20 mouse cellular contexts compared by ENCODE assay signal in the genomic region with DNA sequence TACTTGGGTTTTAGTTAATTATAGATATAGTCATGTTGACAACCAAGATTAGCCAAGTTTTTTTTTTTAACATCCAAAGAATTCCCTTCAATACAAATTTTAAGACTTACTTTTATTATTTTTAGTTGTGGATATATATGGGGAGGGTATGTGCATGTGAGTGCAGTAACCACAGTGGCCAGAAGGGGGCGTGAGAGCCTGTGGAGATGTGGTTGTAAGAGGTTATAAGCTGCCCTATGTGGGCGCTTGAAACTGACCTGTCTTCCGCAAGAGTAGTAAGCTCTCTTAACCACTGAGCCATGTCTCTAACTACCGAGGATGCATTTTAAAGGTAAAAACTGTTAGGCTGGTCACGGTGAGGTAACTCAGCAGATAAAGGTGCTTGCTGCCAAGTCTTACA. TPM values are rescaled to one million over a fixed set of nuclear protein-coding genes. Genes with fewer than 3 reads are reported as not detected.
A peak's percentile ranks its signal among the peaks of the same experiment; 100 is the strongest.
DNase-seq lines count a peak whose midpoint lies in the region; ATAC-seq and TF ChIP-seq lines count a peak whose summit lies in the region.
"Had no signal": no experiment of that assay in that cellular context is flagged by ENCODE, and none has a peak within 500 bp of the region (broad histone marks: within the 10 kb centered on the region; RNA-seq: fewer than 3 reads in every experiment).

No protein-coding gene starts in this region.

- no peaks in the 10 kb centered on the region for H3K27me3 ChIP-seq in forebrain, postnatal 0 days (ENCODE audit: insufficient read depth, low read length)
- no peaks in the 10 kb centered on the region for H3K27me3 ChIP-seq in forebrain, embryonic 13.5 days
- no peaks in the 10 kb centered on the region for H3K27me3 ChIP-seq in liver, embryonic 14.5 days (ENCODE audit: control insufficient read depth, insufficient read depth, low read length)
- H3K27me3 ChIP-seq in liver, embryonic 11.5 days (replicated peaks; ENCODE audit: control insufficient read depth, insufficient read depth, low read length), result no peaks in the 10 kb centered on the region
- H3K27me3 ChIP-seq in MEL (ENCODE audit: control insufficient read depth in 1 of 2, insufficient read depth in 2 of 2, low read length in 2 of 2), result no peaks in the 10 kb centered on the region
- H3K27me3 ChIP-seq: embryonic facial prominence, embryonic 13.5 days; hindbrain, embryonic 15.5 days had no signal

- no peak overlapping the region for H3K4me2 ChIP-seq in forebrain, postnatal 0 days (ENCODE audit: low read depth)
- H3K4me2 ChIP-seq in forebrain, embryonic 13.5 days, result no peak overlapping the region
- no peak overlapping the region for H3K4me2 ChIP-seq in liver, embryonic 14.5 days (ENCODE audit: low read depth)
- no peak overlapping the region for H3K4me2 ChIP-seq in liver, embryonic 11.5 days
- H3K4me2 ChIP-seq: embryonic facial prominence, embryonic 13.5 days; heart, embryonic 11.5 days; hindbrain, embryonic 15.5 days had no signal

- TF ChIP-seq EP300 in liver, embryonic 14.5 days (IDR thresholded peaks at IDR 0.05; ENCODE audit: low read depth), result no peak
- no peak for TF ChIP-seq EP300 in MEL (IDR thresholded peaks at IDR 0.05; ENCODE audit: low read depth in 1 of 2, low read length in 2 of 2)

- WGBS in forebrain, postnatal 0 days, result 84% methylated on average over 5 of the region's 5 CpGs
- 86% methylated on average over 5 of the region's 5 CpGs for WGBS in forebrain, embryonic 13.5 days
- 69% methylated on average over 5 of the region's 5 CpGs for WGBS in liver, embryonic 14.5 days (ENCODE audit: insufficient replicate concordance)
- 71% methylated on average over 5 of the region's 5 CpGs for WGBS in liver, embryonic 11.5 days

- no peaks in the 10 kb centered on the region for H3K79me2 ChIP-seq in MEL (ENCODE audit: control insufficient read depth, insufficient read depth, low read length, poor library complexity)

- no peaks in the 10 kb centered on the region for H3K9me3 ChIP-seq in forebrain, postnatal 0 days (ENCODE audit: low read length)
- H3K9me3 ChIP-seq in forebrain, embryonic 13.5 days (replicated peaks), result no peaks in the 10 kb centered on the region
- no peaks in the 10 kb centered on the region for H3K9me3 ChIP-seq in liver, embryonic 14.5 days (ENCODE audit: control insufficient read depth, low read length)
- no peaks in the 10 kb centered on the region for H3K9me3 ChIP-seq in liver, embryonic 11.5 days (ENCODE audit: control insufficient read depth, low read length)
- H3K9me3 ChIP-seq in MEL (replicated peaks; ENCODE audit: insufficient read depth, low read length), result no peaks in the 10 kb centered on the region
- H3K9me3 ChIP-seq: embryonic facial prominence, embryonic 13.5 days; hindbrain, embryonic 15.5 days; limb, embryonic 10.5 days had no signal

- DNase-seq in forebrain, postnatal 0 days, result no peak
- no peak for DNase-seq in liver, embryonic 14.5 days (ENCODE audit: low read depth in 3 of 3, low spot score in 3 of 3)
- no peak for DNase-seq in liver, embryonic 11.5 days (ENCODE audit: low spot score)
- no peak for DNase-seq in MEL (ENCODE audit: low read depth, low spot score)
- DNase-seq in testis, postnatal 14 days (ENCODE audit: low spot score), result peak; percentile 16
- DNase-seq in right cerebral cortex, postnatal 36 days (ENCODE audit: low spot score in 2 of 2), result no peak
- DNase-seq: adrenal gland, postnatal 10 days; cerebellum, adult 9-10 months; heart, postnatal 14 days; kidney, adult 18-20 months; lung, postnatal 36 days; right cerebral cortex, adult 18-20 months; thymus, postnatal 14 days had no signal

- no peak overlapping the region for H3K9ac ChIP-seq in forebrain, postnatal 0 days
- H3K9ac ChIP-seq in forebrain, embryonic 13.5 days, result no peak overlapping the region
- H3K9ac ChIP-seq in liver, embryonic 14.5 days (replicated peaks), result no peak overlapping the region
- no peak overlapping the region for H3K9ac ChIP-seq in liver, embryonic 11.5 days (ENCODE audit: low read depth, low read length)
- H3K9ac ChIP-seq in MEL (ENCODE audit: control insufficient read depth, low read depth, low read length, poor library complexity, severe bottlenecking), result no peak overlapping the region
- H3K9ac ChIP-seq: embryonic facial prominence, embryonic 13.5 days; hindbrain, embryonic 15.5 days had no signal

- no peak for TF ChIP-seq RAD21 in MEL (IDR thresholded peaks at IDR 0.05; ENCODE audit: low read depth, low read length)

- ATAC-seq in forebrain, postnatal 0 days, result no peak
- no peak for ATAC-seq in forebrain, embryonic 13.5 days
- no peak for ATAC-seq in liver, embryonic 14.5 days (ENCODE audit: insufficient read depth)
- no peak for ATAC-seq in liver, embryonic 11.5 days (replicated peaks; ENCODE audit: low FRiP score)

- no peak for TF ChIP-seq POLR2A in MEL (IDR thresholded peaks at IDR 0.05; ENCODE audit: control insufficient read depth in 1 of 2, insufficient read depth in 1 of 2, low read depth in 1 of 2, low read length in 2 of 2, poor library complexity in 1 of 2)

- H3K4me1 ChIP-seq in forebrain, postnatal 0 days (ENCODE audit: insufficient read depth), result no peaks in the 10 kb centered on the region
- H3K4me1 ChIP-seq in forebrain, embryonic 13.5 days, result no peaks in the 10 kb centered on the region
- H3K4me1 ChIP-seq in liver, embryonic 14.5 days (replicated peaks; ENCODE audit: control insufficient read depth in 2 of 2, insufficient read depth in 2 of 2, low read length in 1 of 2), result no peaks in the 10 kb centered on the region
- no peaks in the 10 kb centered on the region for H3K4me1 ChIP-seq in liver, embryonic 11.5 days (replicated peaks; ENCODE audit: control insufficient read depth, insufficient read depth, low read length)
- no peaks in the 10 kb centered on the region for H3K4me1 ChIP-seq in MEL (ENCODE audit: control insufficient read depth in 1 of 2, insufficient read depth in 2 of 2, low read length in 2 of 2)
- H3K4me1 ChIP-seq: hindbrain, embryonic 15.5 days; limb, embryonic 10.5 days had no signal

- TF ChIP-seq CTCF in forebrain, postnatal 0 days (IDR thresholded peaks at IDR 0.05; ENCODE audit: low read depth), result peak; percentile 16; the same call in 1 of the 2 replicates
- peak; percentile 33; the same call in 1 of the 2 replicates for TF ChIP-seq CTCF in liver, embryonic 14.5 days (IDR thresholded peaks at IDR 0.05; ENCODE audit: low read depth)
- TF ChIP-seq CTCF in MEL (IDR thresholded peaks at IDR 0.05 in 2 of 3, conservative IDR thresholded peaks at IDR 0.05 in 1 of 3; ENCODE audit: control insufficient read depth in 1 of 3, insufficient read depth in 1 of 3, low read depth in 2 of 3, low read length in 3 of 3, poor library complexity in 1 of 3, severe bottlenecking in 1 of 3), result peak in 2 of 3 experiments; percentile 8 to 9; a peak in 1 of 6 replicates

- H3K4me3 ChIP-seq in forebrain, postnatal 0 days (ENCODE audit: low read depth, low read length), result no peak overlapping the region
- no peak overlapping the region for H3K4me3 ChIP-seq in forebrain, embryonic 13.5 days
- no peak overlapping the region for H3K4me3 ChIP-seq in liver, embryonic 14.5 days (ENCODE audit: insufficient read depth in 1 of 2, low read depth in 2 of 2, low read length in 2 of 2)
- H3K4me3 ChIP-seq in liver, embryonic 11.5 days (ENCODE audit: low read depth, low read length), result no peak overlapping the region
- H3K4me3 ChIP-seq in MEL (ENCODE audit: control insufficient read depth in 1 of 2, insufficient read depth in 1 of 2, low read depth in 2 of 2, low read length in 2 of 2), result no peak overlapping the region
- H3K4me3 ChIP-seq: embryonic facial prominence, embryonic 13.5 days; hindbrain, embryonic 15.5 days; limb, embryonic 10.5 days had no signal

- no peaks in the 10 kb centered on the region for H3K36me3 ChIP-seq in forebrain, postnatal 0 days (ENCODE audit: insufficient read depth)
- no peaks in the 10 kb centered on the region for H3K36me3 ChIP-seq in forebrain, embryonic 13.5 days (ENCODE audit: poor library complexity, severe bottlenecking)
- no peaks in the 10 kb centered on the region for H3K36me3 ChIP-seq in liver, embryonic 14.5 days (replicated peaks; ENCODE audit: control insufficient read depth, insufficient read depth, low read depth)
- H3K36me3 ChIP-seq in liver, embryonic 11.5 days (ENCODE audit: control insufficient read depth, insufficient read depth, low read length), result no peaks in the 10 kb centered on the region
- no peaks in the 10 kb centered on the region for H3K36me3 ChIP-seq in MEL (ENCODE audit: control insufficient read depth in 1 of 2, insufficient read depth in 2 of 2, low read length in 2 of 2)
- H3K36me3 ChIP-seq: embryonic facial prominence, embryonic 13.5 days; hindbrain, embryonic 15.5 days; limb, embryonic 10.5 days had no signal

- no peak overlapping the region for H3K27ac ChIP-seq in forebrain, postnatal 0 days (ENCODE audit: low read depth, low read length)
- no peak overlapping the region for H3K27ac ChIP-seq in forebrain, embryonic 13.5 days
- H3K27ac ChIP-seq in liver, embryonic 14.5 days, result no peak overlapping the region
- no peak overlapping the region for H3K27ac ChIP-seq in liver, embryonic 11.5 days (ENCODE audit: low read depth, low read length)
- no peak overlapping the region for H3K27ac ChIP-seq in MEL (ENCODE audit: control insufficient read depth, low read depth, low read length)
- H3K27ac ChIP-seq: embryonic facial prominence, embryonic 13.5 days; hindbrain, embryonic 15.5 days; limb, embryonic 10.5 days had no signal

TF ChIP-seq in MEL, 35 proteins besides CTCF, POLR2A, EP300 and RAD21 (continues in another document):
- no peak for TF ChIP-seq BHLHE40 (IDR thresholded peaks at IDR 0.05; ENCODE audit: borderline replicate concordance, low read depth, low read length)
- TF ChIP-seq USF2 (IDR thresholded peaks at IDR 0.05; ENCODE audit: borderline replicate concordance in 1 of 2, insufficient read depth in 1 of 2, low read depth in 1 of 2, low read length in 2 of 2), result no peak
- TF ChIP-seq ELF1 (IDR thresholded peaks at IDR 0.05; ENCODE audit: low read depth, low read length), result no peak
- TF ChIP-seq ZKSCAN1 (IDR thresholded peaks at IDR 0.05; ENCODE audit: low read depth, low read length), result no peak
- no peak for TF ChIP-seq SMC3 (IDR thresholded peaks at IDR 0.05; ENCODE audit: low read depth, low read length)
- TF ChIP-seq USF1 (IDR thresholded peaks at IDR 0.05; ENCODE audit: low read depth, low read length), result no peak
- TF ChIP-seq POLR2AphosphoS5 (IDR thresholded peaks at IDR 0.05; ENCODE audit: borderline replicate concordance, low read depth, low read length), result no peak

RNA-seq across cellular contexts. Expression of a gene that starts 45.1 kb away (rescaled TPM):
- total RNA-seq in forebrain, postnatal 0 days (2014; rRNA removed), result 1.5 and 2.1 TPM in 2 replicates
- 1.4 and 3.1 TPM in 2 replicates for polyA plus RNA-seq in forebrain, postnatal 0 days (2015; fragmentation: Nextera tagmentation; extraction: Ambion mirVana)
- 0.18 and 0.26 TPM in 2 replicates for polyA plus RNA-seq in forebrain, embryonic 13.5 days (2015; fragmentation: Nextera tagmentation; extraction: Ambion mirVana)
- polyA plus RNA-seq in liver, embryonic 14.5 days (2012; rRNA removed), result not detected in 2 replicates
- polyA plus RNA-seq in liver, embryonic 14.5 days (2014; fragmentation: Nextera tagmentation; extraction: Ambion mirVana), result not detected in 2 replicates
- polyA plus RNA-seq in liver, embryonic 11.5 days (2014; fragmentation: Nextera tagmentation; extraction: Ambion mirVana), result 0.07 TPM in 1 of 2 replicates, not detected in the other
- not detected in 2 replicates for total RNA-seq in MEL (2012; rRNA removed)
- polyA plus RNA-seq in MEL (2012; ENCODE audit: insufficient read depth in 1 of 2, insufficient read length in 2 of 2, low read depth in 1 of 2, low replicate concordance in 2 of 2, missing spikeins in 1 of 2), result not detected
- total RNA-seq: heart, postnatal 14 days had no signal
- polyA plus RNA-seq: C2C12; heart, embryonic 11.5 days; liver, embryonic 16.5 days had no signal
